Mouse (Mus musculus) spleen, postnatal 10 days (tissue): ENCODE measurements around the gene Gm428.
A peak's percentile ranks its signal among the peaks of the same experiment; 100 is the strongest.
"Not testable (repeated sequence)": the region's sequence is repeated elsewhere in the genome, so short reads cannot be mapped to it uniquely, and the experiment has no call there.

Experiments
- DNase-seq, 2 experiments: peaks; one replicate each; pipeline ENCODE4 v3.0.0; 2021 to 2022; ENCODE audit warnings: low spot score in 2 of 2

Gm428 gene

DNA sequence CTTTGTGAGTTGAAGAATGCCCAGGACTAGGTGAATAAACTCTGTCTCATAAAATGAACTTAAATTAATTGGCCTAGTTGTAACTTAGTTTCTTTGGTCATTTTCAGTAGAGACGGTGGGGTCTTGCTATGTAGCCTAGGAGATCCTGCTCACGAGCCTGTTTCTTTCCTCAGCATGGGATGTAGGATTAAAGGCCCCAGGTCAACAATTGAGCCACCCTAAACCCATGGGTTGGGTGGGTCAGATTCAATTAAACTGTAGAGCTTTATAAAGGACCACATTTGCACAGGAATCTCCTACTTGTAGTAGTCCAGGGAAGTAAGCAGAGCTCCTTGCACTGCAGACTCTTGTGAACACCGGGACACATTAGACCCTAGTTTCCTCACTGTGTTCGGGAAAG, at the start of gene Gm428:
Gene Gm428 (plus strand): TSS at position 301 of the 400 bp plus-strand sequence.
- DNase-seq, result not testable (repeated sequence)

DNA sequence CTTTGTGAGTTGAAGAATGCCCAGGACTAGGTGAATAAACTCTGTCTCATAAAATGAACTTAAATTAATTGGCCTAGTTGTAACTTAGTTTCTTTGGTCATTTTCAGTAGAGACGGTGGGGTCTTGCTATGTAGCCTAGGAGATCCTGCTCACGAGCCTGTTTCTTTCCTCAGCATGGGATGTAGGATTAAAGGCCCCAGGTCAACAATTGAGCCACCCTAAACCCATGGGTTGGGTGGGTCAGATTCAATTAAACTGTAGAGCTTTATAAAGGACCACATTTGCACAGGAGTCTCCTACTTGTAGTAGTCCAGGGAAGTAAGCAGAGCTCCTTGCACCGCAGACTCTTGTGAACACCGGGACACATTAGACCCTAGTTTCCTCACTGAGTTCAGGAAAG, 45.5 kb upstream of the Gm428 start, which contains the start of gene Gm11236:
Gene Gm11236 (plus strand): TSS at position 301 of the 400 bp plus-strand sequence.
- not testable (repeated sequence) for DNase-seq

DNA sequence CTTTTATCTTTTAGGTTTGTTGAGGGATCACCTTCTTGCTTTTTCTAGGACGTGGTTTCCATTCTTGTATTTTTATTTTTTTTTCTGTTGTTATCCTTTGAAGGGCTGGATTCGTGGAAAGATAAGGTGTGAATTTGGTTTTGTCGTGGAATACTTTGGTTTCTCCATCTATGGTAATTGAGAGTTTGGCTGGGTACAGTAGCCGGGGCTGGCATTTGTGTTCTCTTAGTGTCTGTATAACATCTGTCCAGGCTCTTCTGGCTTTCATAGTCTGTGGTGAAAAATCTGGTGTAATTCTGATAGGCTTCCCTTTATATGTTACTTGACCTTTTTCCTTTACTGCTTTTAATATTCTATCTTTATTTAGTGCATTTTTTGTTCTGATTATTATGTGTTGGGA, 21.5 kb upstream of the Gm428 start:
- DNase-seq, result peak in 1 of 2 experiments; percentile 8

DNA sequence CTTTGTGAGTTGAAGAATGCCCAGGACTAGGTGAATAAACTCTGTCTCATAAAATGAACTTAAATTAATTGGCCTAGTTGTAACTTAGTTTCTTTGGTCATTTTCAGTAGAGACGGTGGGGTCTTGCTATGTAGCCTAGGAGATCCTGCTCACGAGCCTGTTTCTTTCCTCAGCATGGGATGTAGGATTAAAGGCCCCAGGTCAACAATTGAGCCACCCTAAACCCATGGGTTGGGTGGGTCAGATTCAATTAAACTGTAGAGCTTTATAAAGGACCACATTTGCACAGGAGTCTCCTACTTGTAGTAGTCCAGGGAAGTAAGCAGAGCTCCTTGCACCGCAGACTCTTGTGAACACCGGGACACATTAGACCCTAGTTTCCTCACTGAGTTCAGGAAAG, 15.3 kb upstream of the Gm428 start, which contains the start of gene Gm11239:
Gene Gm11239 (plus strand): TSS at position 301 of the 400 bp plus-strand sequence.
- not testable (repeated sequence) for DNase-seq

- DNase-seq, result no peak
Observed at GRCm38 (mm10) chr4:73718761-73719160, 35.4 kb downstream of the Gm428 start.

DNA sequence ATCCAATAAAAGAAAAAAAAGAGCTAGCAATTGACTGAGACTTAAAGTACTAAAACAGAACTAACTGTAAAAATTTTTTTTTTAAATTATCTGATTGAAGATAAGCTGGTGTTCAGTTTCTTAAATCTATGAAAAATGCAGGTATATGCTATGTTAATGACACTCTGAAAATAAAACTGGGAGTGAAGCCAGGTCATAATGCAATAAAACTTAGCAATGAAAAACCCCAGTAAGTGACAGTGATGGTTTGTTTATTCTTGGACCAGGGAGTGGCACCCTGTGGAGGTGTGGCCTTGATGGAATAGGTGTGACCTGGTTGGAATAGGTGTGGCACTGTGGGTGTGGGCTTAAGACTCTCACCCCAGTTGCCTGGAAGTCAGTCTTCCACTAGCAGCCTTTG, 36.5 kb downstream of the Gm428 start:
- DNase-seq, result no peak
